Mouse (Mus musculus) kidney, embryonic 14.5 days (tissue): ENCODE measurements around the gene Pcca. TPM values are rescaled to one million over a fixed set of nuclear protein-coding genes. Genes with fewer than 3 reads are reported as not detected.

ENCODE experiments used
- ATAC-seq: fragments of 200-750 bp; cut with Nextera tagmentation; 2 replicates; pipeline ENCODE4 v1.8.0; 2017; ENCODE audit warnings: moderate number of reproducible peaks, mild to moderate bottlenecking, moderate TSS enrichment, moderate library complexity; ENCODE audit not compliant: low FRiP score, low TSS enrichment
- H3K27ac ChIP-seq: fragments of 300-500 bp; sonication (generic); 2 replicates; pipeline ENCODE4 v1.5.1; 2014; ENCODE audit warnings: low read depth, mild to moderate bottlenecking, low read length, moderate library complexity, mixed read lengths
- H3K27me3 ChIP-seq: fragments of 300-500 bp; sonication (generic); 2 replicates; pipeline ENCODE4 v1.6.1; 2014; ENCODE audit warnings: mild to moderate bottlenecking, low read length; ENCODE audit not compliant: control insufficient read depth, insufficient read depth
- H3K36me3 ChIP-seq: fragments of 300-500 bp; sonication (generic); 2 replicates; pipeline ENCODE4 v1.6.1; 2014; ENCODE audit warnings: low read length, mixed read lengths; ENCODE audit not compliant: control insufficient read depth, insufficient read depth
- H3K4me1 ChIP-seq: fragments of 300-500 bp; sonication (generic); 2 replicates; pipeline ENCODE4 v1.6.1; 2014; ENCODE audit warnings: low read length, mixed read lengths; ENCODE audit not compliant: control insufficient read depth, insufficient read depth
- H3K4me2 ChIP-seq: fragments of 300-500 bp; sonication (generic); replicated peaks from 2 replicates; pipeline ENCODE4 v1.6.1; 2014; ENCODE audit warnings: low read depth, mild to moderate bottlenecking, low read length
- H3K4me3 ChIP-seq: fragments of 300-500 bp; sonication (generic); 2 replicates; pipeline ENCODE4 v1.5.1; 2014; ENCODE audit warnings: mild to moderate bottlenecking, low read length
- H3K9ac ChIP-seq: fragments of 300-500 bp; sonication (generic); 2 replicates; pipeline ENCODE4 v1.6.1; 2014; ENCODE audit warnings: low read depth, mild to moderate bottlenecking, low read length, moderate library complexity
- H3K9me3 ChIP-seq: fragments of 300-500 bp; sonication (generic); 2 replicates; pipeline ENCODE4 v1.6.1; 2016; ENCODE audit warnings: low read length; ENCODE audit not compliant: control insufficient read depth
- WGBS: fragments of 180-500 bp; shearing (Covaris S2); extraction: QIAGEN DNeasy Blood & Tissue Kit; methylation state at CpG from one replicate; pipeline ENCODE4 v1.1.7; 2014; 5-methylcytosine and 5-hydroxymethylcytosine counted together
- polyA plus RNA-seq: library from polyadenylated mRNA; unstranded; fragments of >200 nt; fragmentation: Nextera tagmentation; extraction: Ambion mirVana; gene quantifications from 2 replicates; pipeline ENCODE4 v1.2.1, GENCODE M21; 2014

The Pcca gene
- polyA plus RNA-seq, 1 experiment from 2014 or later, result 20.5 TPM

GRCm38 (mm10) chr14:122883410-122883806 lies 349.3 kb downstream of the Pcca start:
- no peaks in the 10 kb centered on the region for H3K27me3 ChIP-seq
- H3K27ac ChIP-seq, result no peak overlapping the region
- no peak overlapping the region for H3K4me3 ChIP-seq
- no peak overlapping the region for H3K4me2 ChIP-seq
- 0 out of 2 replicates have a peak, but pooled peaks cover 2% of the 10 kb centered on the region for H3K36me3 ChIP-seq
- 78% methylated on average over 4 of the region's 4 CpGs for WGBS
- 0 out of 2 replicates have a peak, but pooled peaks cover 8% of the 10 kb centered on the region for H3K4me1 ChIP-seq
- no peaks in the 10 kb centered on the region for H3K9me3 ChIP-seq
- no peak for ATAC-seq
- H3K9ac ChIP-seq, result no peak overlapping the region

GRCm38 (mm10) chr14:122883821-122884584 lies 349.9 kb downstream of the Pcca start:
- Histone ChIP-seq H3K36me3 (0 out of 2 replicates have a peak, but pooled peaks cover 2% of the 10 kb centered on the region), H3K27ac (no peak overlapping the region), H3K4me3 (no peak overlapping the region), H3K9me3 (no peaks in the 10 kb centered on the region), H3K27me3 (no peaks in the 10 kb centered on the region), H3K4me2 (no peak overlapping the region), H3K4me1 (0 out of 2 replicates have a peak, but pooled peaks cover 8% of the 10 kb centered on the region), H3K9ac (no peak overlapping the region)
- no peak for ATAC-seq
- 69% methylated on average over 10 of the region's 10 CpGs for WGBS

- no peak for ATAC-seq
- no peak overlapping the region for H3K4me2 ChIP-seq
- no peaks in the 10 kb centered on the region for H3K27me3 ChIP-seq
- no peak overlapping the region for H3K4me3 ChIP-seq
- no peaks in the 10 kb centered on the region for H3K9me3 ChIP-seq
- no peak overlapping the region for H3K27ac ChIP-seq
- H3K36me3 ChIP-seq, result 0 out of 2 replicates have a peak, but pooled peaks cover 2% of the 10 kb centered on the region
- no peak overlapping the region for H3K9ac ChIP-seq
- 0 out of 2 replicates have a peak, but pooled peaks cover 8% of the 10 kb centered on the region for H3K4me1 ChIP-seq
- 92% methylated on average over 7 of the region's 7 CpGs for WGBS
These were observed 351.8 kb downstream of the Pcca start for GRCm38 (mm10) chr14:122885893-122886292.

GRCm38 (mm10) chr14:122887278-122887677 lies 353.2 kb downstream of the Pcca start:
- no peaks in the 10 kb centered on the region for H3K27me3 ChIP-seq
- H3K4me1 ChIP-seq, result 0 out of 2 replicates have a peak, but pooled peaks cover 8% of the 10 kb centered on the region
- H3K9me3 ChIP-seq, result no peaks in the 10 kb centered on the region
- no peak for ATAC-seq
- H3K4me2 ChIP-seq, result no peak overlapping the region
- H3K4me3 ChIP-seq, result no peak overlapping the region
- 0 out of 2 replicates have a peak, but pooled peaks cover 5% of the 10 kb centered on the region for H3K36me3 ChIP-seq
- H3K27ac ChIP-seq, result no peak overlapping the region
- no peak overlapping the region for H3K9ac ChIP-seq
- 79% methylated on average over 1 of the region's 1 CpGs for WGBS

- no peaks in the 10 kb centered on the region for H3K9me3 ChIP-seq
- WGBS, result 90% methylated on average over 3 of the region's 3 CpGs
- no peak overlapping the region for H3K27ac ChIP-seq
- no peak overlapping the region for H3K4me3 ChIP-seq
- no peaks in the 10 kb centered on the region for H3K27me3 ChIP-seq
- H3K9ac ChIP-seq, result no peak overlapping the region
- H3K4me2 ChIP-seq, result no peak overlapping the region
- H3K36me3 ChIP-seq, result 0 out of 2 replicates have a peak, but pooled peaks cover 5% of the 10 kb centered on the region
- no peak for ATAC-seq
- H3K4me1 ChIP-seq, result 0 out of 2 replicates have a peak, but pooled peaks cover 3% of the 10 kb centered on the region
These were observed 353.8 kb downstream of the Pcca start for GRCm38 (mm10) chr14:122887702-122888479.

- no peak overlapping the region for H3K27ac ChIP-seq
- no peaks in the 10 kb centered on the region for H3K9me3 ChIP-seq
- no peak overlapping the region for H3K4me3 ChIP-seq
- ATAC-seq, result no peak
- 76% methylated on average over 1 of the region's 1 CpGs for WGBS
- no peak overlapping the region for H3K9ac ChIP-seq
- 0 out of 2 replicates have a peak, but pooled peaks cover 5% of the 10 kb centered on the region for H3K36me3 ChIP-seq
- 0 out of 2 replicates have a peak, but pooled peaks cover under 1% of the 10 kb centered on the region for H3K4me1 ChIP-seq
- H3K27me3 ChIP-seq, result no peaks in the 10 kb centered on the region
- H3K4me2 ChIP-seq, result no peak overlapping the region
These were observed 354.4 kb downstream of the Pcca start for GRCm38 (mm10) chr14:122888480-122888872.

- Histone ChIP-seq H3K9ac (no peak overlapping the region), H3K9me3 (no peaks in the 10 kb centered on the region), H3K4me1 (no peaks in the 10 kb centered on the region), H3K36me3 (0 out of 2 replicates have a peak, but pooled peaks cover 5% of the 10 kb centered on the region), H3K4me2 (no peak overlapping the region), H3K4me3 (no peak overlapping the region), H3K27me3 (no peaks in the 10 kb centered on the region), H3K27ac (no peak overlapping the region)
- WGBS, result 90% methylated on average over 12 of the region's 12 CpGs
- ATAC-seq, result no peak
These were observed 357.4 kb downstream of the Pcca start for GRCm38 (mm10) chr14:122891470-122891968.

- no peak for ATAC-seq
- Histone ChIP-seq H3K27ac (no peak overlapping the region), H3K9me3 (no peaks in the 10 kb centered on the region), H3K4me2 (no peak overlapping the region), H3K4me1 (no peaks in the 10 kb centered on the region), H3K9ac (no peak overlapping the region), H3K27me3 (no peaks in the 10 kb centered on the region), H3K36me3 (0 out of 2 replicates have a peak, but pooled peaks cover 3% of the 10 kb centered on the region), H3K4me3 (no peak overlapping the region)
- 97% methylated on average over 1 of the region's 1 CpGs for WGBS
These were observed 362.0 kb downstream of the Pcca start for GRCm38 (mm10) chr14:122896106-122896505.
